Mouse (Mus musculus) adipocyte (in vitro differentiated cells): Measurements from ENCODE around the gene Abi1.
"Not testable (repeated sequence)": the region's sequence is repeated elsewhere in the genome, so short reads cannot be mapped to it uniquely, and the experiment has no call there.

Source experiments
- DNase-seq: peaks from one replicate; pipeline ENCODE4 v3.0.0-alpha.2; 2016; ENCODE audit warnings: low spot score

Gene Abi1

DNA sequence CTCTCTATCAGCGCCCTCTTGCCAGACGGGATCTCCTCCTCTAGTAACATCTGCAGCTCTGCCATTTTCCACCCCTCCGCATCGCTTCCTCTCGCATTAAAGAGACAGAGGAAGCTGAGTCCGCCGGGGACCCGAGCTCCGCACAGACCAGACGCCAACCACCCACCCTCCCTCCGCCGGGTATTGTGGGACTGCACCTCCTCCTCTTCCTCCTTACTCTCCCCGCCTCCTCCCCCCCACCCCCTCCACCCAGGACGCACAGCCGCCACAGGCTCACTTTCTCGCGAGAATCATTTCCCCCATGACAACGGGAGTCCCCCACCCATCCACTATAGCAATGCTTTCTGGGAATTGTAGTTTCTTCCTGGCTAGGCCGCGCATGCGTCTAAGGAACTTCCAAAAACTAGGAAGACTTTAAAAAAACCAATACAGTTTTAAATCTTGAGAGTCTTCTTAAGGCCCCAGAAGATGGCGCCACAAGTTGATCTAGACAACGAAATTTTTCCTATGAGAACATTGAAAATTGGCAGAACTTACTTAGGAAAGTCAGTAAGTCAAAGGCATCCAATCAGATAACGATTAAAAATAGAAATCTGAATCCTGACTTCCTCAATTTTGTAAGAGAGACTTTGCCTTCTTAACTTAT, at the start of gene Abi1:
Gene Abi1, minus strand, starts transcription at position 241 of the 646 bp plus-strand sequence.
- peak; percentile 98 for DNase-seq

DNA sequence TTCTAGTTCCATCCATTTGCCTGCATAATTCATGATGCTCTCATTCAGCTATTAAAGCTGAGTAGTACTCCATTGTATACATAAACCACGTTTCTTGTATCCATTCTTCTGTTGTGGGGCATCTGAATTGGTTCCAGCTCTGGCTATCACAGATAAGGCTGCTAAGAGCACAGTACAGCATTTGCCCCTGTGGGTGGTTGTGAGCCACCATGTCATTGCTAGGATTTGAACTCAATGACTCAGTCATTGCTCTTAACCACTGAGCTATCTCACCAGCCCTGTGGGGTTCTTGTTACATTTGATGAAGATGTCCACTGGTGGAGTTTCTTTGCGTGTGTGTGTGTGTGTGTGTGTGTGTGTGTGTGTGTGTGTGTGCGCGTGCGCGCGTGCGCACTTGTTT, 44.5 kb upstream of the Abi1 start:
- no peak for DNase-seq

DNA sequence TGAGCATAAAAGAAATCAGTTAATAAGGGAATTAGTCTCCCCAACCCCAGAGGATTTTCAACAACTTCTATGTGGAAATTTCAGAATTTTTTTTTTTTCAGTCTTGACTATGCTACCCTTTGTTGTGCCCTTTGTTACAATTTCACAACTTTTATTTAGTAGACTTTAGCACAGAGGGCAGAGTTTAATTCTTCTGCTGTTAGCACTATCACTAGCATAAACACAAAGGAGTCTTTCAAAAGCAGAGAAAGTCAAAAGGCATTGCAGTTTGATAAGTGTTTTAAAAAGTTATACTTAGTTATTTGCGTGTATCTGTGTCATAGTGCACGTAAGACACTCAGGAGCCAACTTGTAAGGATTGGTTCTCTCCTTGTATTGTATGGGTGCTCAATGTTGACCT, 38.5 kb upstream of the Abi1 start:
- DNase-seq, result peak; percentile 61

DNA sequence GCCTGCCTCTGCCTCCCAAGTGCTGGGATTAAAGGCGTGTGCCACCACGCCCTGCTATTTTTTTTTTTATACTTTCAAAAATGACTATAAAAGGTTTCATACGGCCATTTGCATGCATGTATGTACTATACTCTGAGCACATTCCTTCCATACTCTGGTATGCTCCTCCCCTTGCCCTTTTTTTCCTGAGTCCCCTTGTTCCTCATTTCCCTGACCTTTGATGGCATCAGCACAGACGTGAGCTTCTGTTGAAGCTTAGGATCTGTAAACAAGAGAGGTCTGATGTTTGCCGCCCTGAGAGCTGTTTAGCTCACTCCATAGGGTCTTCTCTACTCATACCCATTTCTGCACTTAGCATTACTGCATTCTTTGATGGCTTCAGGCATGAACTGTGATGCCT, 37.7 kb upstream of the Abi1 start:
- no peak for DNase-seq

DNA sequence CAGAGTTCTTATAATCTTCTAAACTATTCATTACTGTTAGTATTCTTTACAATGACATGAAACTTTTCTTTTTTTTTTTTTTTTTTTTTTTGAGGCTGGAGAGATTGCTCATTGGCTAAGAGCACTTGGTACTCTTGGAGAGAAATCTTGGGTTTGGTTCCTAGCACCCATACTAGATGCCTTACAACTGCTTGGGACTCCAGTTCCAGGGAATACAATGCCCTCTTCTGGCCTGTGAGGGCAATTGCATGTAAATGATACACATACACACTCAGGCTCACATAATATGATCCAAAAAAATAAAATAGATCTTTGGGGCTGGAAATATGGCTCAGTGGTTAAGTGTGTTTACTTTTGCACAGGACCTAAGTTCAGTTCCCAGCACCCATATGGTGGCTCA, 36.7 kb upstream of the Abi1 start:
- no peak for DNase-seq

DNA sequence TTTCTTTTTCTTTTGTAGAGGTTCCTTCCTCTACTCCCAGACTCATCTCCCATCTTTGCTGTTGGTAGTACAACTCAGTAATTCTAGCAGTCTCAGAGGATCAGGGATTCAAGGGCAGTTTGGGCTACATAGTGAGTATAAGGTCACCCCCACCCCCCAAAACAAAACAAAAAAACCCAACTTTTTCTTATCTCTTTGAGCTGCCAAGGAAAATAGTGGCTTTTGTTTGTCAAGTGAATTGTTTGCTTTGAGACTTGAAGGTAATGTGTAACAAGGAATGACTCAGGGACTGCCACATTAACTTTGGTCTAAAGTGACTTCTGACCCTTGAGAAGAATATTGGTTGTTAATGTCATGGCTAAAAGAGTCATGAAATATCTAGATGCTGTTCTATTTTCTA, 35.8 kb upstream of the Abi1 start:
- DNase-seq, result no peak

DNA sequence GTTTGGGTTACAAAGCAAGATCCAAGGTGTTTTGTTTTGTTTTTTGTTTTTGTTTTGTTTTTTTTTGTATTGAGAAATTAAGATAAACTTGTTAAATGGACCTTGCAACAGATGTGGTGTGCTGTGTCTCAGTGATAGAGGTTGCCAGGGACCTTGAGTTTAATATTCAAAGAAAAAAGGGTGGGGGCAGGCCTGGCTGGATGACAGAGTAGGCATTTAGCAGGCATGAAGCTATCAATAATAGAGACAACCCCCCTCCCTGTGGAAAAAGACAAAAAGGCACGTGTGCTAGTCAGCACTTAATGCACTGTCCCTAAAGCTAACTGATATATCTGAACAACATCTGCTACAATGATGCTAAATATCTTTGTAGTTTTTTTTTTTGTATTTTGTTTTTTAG, 31.4 kb upstream of the Abi1 start:
- DNase-seq, result no peak

DNA sequence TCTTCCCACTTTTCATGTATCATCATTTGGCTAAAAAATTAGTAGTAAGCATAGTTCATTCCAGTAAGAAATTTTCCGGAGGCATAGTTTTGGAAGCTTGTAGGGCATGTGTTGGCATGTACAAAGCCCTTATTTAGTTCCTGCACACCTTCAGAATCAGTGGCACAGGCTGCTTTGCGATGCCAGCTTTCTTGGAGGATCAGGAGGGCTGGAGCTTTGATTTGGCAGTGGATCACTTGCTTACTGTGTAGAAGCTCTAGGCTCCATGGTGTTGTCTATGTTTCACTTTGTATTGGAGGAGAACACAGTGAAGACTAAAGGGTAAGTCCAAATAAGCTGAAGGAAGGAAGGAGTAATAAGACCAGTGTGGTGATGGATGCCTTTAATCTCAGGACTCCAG, 30.4 kb upstream of the Abi1 start:
- no peak for DNase-seq

DNA sequence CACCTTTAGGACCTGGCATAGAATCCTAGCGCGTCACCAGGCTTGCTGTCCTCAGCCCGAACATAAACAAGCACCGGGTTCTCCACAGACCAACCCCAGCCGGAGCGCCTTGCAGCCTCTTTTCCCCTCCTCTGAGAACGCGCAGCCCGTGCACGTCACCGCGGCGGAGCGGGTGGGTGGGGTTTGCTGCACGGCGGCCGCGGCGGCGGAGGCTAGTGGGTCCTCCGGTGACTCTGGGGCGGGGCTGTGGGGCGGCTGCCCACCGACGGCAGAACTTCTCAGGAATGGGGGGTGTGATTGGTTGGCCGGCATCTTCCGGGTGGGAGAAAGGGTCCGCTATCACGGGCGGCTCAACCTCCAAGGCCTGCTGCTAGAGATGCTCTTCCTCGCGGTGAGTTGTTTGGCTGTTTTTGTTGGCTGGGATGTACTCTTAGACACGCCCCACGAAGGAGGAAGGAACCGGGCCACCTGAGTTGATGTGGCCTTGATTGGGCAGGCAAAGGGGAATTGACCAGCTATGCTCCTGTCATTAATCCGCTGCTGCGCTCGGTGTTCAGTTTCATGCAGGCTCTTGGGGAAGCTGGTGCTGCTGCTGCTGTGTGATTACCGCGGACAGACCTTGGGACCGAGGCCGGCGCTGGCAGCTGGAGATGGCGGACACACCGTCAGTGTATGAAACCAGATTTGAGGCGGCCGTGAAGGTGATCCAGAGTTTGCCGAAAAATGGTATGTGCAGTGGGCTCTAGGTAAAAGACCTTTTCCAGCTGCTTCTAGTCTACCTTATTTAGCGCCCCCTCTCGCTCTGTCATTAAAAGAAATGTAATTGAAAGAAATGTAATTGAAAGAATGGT, 29.1 kb upstream of the Abi1 start:
- peak; percentile 86 for DNase-seq

DNA sequence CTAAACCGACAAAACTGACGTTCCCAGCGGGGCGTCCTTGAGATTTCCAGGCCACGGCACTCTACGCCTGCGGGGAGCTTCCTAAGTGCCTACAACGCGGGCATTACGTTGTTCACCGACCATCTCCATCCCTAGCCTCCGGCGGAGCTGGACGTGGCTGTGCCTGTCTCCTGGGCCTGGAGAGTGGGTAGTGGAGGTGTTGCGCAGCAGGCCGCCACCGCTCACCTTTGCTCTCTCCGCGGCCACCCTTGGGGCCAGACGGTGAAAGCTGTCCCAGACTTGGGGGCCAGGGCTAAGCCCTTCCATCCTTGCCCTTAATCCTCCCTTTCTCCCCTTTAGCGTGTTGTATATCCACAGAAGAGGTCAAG, 28.3 kb upstream of the Abi1 start:
- no peak for DNase-seq

DNA sequence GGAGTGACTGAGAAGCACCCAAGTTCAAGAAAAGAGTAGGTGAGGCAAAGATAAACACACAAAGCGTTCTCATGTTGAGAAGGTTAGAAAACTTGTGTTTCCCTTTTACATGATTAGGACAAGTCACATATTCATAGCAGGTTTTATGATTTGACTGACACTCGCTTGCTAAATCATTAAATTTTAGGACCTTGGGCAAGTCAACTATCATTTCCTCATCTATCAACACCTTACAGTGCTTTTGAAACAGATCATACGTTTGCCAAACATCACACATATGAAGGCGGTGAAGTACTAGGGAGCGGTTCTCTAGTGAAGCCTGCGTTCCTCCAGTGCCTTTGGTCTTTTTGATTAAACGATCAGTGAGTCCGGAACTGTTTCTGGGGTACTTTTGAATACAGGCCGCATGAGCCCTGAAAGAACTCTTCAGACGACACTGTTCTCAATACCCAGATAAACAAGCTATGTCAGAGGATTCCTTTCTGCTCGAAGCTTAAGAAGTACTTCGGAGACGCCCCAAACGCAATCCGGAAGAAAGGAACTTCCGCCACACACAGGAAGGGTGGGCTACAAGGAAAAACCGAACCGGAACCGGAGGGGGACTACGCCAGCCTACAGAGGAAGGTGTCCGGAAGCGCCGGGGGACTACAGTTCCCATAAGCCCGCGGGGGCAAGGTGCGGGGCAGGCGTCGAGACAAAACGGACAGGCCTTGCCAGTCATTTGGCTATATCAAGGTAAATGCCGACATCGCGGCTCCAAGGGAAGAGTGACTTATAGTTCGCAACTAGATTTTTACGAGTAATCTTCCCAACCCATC, 27.7 kb upstream of the Abi1 start, which contains the start of gene Acbd5:
Gene Acbd5, plus strand, starts transcription at position 616 of the 818 bp plus-strand sequence.
- DNase-seq, result peak; percentile 94

DNA sequence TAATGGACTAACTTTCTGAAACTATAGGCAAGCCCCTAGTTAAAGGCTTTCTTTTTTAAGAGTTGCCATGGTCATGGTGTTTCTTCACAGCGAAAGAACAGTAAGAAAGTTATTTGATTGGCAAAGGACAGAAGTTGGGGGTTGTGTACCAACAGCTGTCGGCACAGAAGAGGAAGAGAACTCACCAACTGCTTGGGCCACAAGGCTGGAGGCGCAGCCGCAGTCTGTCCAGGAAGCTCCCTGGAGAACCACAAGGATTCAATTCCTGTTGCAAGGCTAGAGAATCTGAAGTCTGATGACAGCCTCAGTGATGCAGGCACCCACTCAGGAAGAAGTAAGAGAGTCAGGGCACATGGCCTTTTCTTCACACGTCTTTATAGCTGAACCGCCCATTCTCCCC, 12.5 kb upstream of the Abi1 start:
- DNase-seq, result no peak

DNA sequence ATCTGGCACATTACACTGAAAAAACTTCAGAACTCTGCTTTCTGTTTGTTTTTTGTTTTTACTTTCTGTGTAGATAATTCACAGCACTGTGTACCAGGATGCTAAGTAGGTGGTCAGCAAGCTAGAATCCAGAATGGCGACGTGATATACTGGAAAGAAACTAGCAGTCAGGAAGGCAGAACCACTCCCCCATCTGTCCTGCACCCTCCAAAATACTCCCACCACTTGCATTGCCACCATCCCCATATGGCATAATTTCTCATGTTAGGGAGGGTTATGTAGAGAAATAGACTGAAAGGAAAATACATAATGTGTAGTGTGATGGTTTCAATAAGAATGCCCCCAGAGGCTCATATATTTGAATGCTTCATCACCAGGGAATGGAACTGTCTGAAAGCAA, 11.8 kb upstream of the Abi1 start:
- DNase-seq, result no peak

DNA sequence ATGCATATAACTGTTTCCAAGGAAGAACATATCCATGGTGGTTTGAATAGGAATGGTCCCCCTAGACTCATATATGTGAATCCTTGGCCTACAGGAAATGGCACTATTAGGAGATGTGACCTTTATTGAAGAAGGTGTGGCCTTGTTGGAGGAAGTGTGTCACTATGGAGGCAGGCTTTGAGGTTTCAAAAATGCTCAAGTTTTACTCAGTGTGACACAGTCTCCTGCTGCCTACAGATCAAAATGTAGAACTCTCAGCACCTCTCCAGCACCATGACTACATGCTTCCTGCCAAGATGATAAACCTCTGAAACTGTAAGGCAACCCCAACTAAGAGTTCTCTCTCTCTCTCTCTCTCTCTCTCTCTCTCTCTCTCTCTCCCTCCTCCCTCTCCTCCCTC, 8.0 kb upstream of the Abi1 start:
- DNase-seq, result no peak

DNA sequence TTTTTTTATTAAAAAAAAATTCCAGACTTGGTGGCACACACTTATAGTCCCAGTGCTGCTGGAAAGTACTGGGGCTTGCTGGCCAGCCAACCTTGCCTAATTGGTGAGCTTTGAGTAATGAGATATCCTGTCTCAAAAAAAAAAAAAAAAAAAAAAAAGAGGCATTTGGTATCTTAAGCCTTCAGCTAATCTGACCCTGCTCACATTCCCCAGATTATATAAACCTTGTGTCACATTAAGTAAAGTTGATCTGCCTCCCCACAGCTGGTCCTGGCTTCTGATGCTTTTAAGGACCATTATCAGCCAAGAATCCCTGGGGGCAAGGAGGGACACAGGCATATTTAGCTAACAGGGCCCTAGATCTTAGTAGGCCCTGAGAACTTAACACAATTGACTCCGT, 5.7 kb upstream of the Abi1 start:
- DNase-seq, result no peak

DNA sequence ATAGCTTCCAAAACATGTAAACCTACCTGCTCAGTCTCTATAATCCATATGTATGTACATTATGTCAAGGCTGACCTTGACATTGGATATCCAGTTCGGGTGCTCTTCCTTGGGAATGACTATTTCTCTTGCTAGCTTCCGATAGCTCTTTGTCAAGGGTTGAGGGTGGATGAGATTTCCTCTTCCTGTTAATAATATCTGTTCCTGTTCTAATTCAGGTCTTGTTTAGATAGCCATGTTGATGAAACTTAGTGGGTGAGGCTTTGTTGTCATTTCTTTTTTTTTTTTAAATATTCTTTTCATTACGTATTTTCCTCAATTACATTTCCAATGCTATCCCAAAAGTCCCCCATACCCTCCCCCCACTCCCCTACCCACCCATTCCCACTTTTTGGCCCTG, 2.1 kb upstream of the Abi1 start:
- DNase-seq, result no peak

DNA sequence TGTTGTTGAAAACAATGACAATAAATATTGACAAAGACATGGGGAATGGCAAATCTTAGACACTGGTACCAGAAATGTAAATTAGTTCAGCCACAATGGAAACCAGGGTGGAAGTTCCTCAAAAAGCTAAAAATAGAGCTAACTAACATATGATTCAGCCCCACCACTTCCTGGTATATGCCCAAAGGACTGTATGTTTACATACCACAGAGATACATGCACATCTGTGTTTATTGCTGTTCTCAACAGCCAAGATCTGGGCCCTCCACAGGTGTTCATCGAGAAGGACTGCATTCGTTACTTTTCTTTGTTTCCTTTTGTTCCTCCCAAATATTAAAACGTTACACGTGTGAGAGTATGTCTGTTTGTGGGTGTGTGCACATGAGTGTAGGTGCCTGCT, 1.4 kb upstream of the Abi1 start:
- DNase-seq, result no peak

DNA sequence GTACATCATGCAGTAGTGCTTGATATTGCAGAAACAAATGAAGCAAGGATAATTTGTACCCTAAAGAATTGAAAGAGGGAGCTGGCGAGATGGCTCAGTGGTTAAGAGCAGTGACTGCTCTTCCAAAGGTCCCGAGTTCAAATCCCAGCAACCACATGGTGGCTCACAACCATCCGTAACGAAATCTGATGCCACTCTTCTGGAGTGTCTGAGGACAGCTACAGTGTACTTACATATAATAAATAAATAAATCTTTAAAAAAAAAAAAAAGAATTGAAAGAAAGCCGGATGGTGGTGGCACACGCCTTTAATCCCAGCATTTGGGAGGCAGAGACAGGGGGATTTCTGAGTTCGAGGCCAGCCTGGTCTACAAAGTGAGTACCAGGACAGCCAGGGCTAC, 649 bp upstream of the Abi1 start:
- DNase-seq, result not testable (repeated sequence)

DNA sequence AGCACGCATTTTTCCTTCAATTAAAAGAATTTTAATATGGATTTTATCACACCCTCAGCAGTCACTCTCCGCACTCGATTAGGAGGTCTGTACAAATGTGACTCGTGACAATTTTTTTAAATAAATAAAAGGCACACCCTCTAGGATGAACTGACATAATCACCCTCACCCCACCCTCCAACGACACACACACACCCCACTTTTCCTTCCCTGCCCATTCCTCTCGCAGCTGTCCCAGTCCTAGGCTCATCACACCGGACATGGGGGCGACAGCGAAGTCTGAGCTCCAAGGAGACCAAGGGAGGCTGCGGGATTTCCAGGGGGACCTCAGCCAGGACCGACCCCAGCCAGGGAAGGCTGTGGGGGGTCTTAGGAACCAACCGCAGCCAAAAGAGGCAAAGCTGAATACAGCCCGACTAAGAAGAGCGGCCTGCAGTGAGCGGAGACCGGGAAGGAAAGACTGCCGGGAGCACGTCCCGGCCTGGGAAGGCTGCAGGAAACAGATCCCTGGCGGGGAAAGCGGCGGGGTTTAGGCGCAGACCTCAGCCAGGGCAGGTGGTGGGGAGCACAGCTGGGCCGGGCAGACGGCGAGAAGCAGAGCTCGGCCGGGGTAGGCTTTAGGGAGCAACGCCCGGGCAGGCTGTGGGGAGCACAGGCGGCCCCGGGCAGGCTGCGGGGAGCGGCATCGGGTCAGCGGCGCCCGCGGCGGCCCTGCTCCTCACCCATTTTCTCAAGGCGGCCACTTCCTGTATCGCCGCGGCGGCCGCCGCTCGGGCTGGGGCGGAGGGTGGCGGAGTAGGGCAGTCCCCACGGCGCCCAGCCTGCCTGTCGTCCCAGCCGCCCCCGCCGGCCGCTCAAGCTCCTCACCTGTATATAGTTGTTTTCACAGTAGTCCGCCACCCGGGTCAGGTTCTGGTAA, 700 bp downstream of the Abi1 start:
- peak; percentile 53 for DNase-seq

DNA sequence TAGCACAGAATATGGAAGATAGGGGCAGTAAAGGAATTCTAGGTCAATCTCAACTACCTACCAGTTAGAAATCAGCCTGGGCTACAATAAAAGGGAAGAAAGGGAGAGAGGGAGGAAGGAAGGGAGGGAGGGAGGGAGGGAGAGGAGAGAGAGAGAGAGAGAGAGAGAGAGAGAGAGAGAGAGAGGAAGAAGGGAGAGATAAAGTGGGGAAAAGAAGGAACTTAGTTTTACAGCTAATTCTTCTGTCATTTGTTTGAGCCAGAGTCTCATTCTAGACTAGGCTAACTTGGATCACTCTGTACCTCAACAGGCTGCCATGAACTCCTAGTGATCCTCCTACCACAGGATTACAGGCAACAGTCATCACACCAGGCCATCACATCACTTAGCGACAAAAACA, 4.6 kb downstream of the Abi1 start:
- no peak for DNase-seq

DNA sequence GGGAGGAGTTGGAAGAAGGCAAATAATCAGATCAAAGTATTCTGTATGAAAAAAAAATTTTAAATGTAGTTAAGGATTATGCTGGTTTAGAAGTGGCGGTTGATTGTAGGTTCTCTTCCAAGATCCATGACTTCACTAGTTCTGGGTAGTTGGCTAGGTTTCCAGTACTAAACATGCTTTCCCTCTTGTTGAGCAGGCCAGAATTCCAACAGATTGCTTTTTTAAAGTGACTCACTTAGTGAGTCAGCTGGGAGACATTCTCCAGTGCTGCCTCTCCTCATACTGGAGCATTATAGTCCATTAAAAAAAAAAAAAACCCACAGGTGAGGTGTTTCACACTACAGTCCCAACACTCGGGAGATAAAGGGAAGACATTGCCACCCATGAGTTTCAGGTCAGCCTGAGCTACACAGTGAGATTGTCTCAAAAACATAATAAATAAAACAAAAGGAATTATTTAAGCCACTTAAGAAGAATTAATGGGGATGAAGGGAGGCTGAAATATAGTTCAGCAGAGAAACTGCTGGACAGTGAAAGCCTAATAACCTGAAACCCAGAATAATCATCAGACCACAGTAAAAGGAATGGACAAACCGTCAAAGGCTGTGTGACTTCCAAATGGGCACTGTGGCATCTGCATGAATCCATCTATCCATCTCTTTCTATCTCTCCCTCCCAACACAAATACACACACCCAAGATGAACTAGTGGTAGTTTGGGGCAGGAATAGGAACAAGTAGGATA, 5.2 kb downstream of the Abi1 start:
- peak; percentile 53 for DNase-seq
